Mouse (Mus musculus): ENCODE results near the gene Dock11.

Dock11 gene

DNA sequence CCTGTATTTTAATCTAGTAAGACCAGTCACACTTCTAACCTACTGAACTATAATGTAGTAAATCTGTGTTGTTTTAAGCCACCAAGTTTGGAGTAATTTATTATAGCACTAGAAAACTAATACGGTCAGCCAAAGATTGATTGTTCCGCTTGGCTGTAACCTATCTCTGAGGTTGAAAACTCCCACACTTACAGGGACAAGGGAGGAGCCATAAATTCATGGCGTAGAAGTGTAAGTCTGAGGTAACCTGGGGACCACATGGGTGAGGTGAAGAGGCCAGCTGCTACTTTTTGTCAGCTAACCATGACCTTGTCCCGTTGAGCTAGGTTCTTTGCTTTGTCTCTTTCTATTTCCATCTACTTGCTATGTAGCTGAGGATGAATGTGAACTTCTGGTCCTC, 61.5 kb downstream of the Dock11 start:
- CTCF ChIA-PET = no interaction called here

GRCm38 (mm10) chrX:35951945-35952344, 63.3 kb downstream of the Dock11 start:
- CTCF ChIA-PET = no interaction called here

DNA sequence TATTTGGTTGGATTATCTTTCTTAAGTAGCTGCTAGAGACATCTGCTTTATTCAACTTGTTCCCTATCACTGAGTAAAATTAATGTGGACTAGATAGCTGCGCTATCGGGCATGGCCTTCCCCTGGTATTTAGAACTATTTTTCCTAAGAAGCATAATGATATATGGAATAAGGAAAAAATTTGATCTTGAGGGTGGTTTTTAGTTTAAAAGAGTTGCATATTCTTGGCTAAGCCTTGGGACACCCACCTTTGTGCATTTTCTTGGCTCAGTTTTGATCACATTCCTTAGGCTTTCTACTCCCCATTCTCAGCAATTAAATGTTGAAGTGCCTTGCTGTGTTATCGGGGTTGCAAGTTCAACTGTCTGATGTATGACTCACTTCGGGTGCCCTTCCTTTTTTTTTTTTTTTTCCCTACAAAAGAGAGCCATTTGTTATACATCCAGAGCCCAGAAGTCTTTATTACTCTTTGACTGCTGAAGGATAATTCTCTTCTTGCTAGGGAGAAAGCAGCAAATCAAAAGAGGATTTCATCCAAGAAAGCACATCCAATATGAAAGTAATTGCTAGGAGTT, 64.0 kb downstream of the Dock11 start:
- CTCF ChIA-PET = no interaction called here

GRCm38 (mm10) chrX:35956236-35956635, 67.6 kb downstream of the Dock11 start:
- CTCF ChIA-PET = no interaction called here

DNA sequence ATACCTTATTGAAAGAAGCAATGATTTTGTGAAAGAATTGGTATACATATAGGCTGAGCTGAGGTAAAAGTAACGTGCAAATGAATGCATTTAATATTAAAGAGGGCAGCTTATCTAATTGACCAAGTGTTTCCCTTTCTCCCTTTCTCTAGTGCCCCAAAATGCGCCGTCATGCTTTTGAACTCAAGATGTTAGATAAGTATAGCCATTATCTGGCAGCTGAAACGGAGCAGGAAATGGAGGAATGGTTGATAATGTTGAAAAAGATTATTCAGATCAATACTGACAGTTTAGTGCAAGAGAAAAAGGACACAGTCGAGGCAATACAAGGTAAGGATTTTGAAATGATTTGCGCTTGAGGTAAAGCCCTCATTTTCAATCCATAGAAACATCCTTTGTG, 74.5 kb downstream of the Dock11 start:
- CTCF ChIA-PET = no interaction called here

- CTCF ChIA-PET = no interaction called here
Observed at GRCm38 (mm10) chrX:35969276-35969675, 80.6 kb downstream of the Dock11 start.

DNA sequence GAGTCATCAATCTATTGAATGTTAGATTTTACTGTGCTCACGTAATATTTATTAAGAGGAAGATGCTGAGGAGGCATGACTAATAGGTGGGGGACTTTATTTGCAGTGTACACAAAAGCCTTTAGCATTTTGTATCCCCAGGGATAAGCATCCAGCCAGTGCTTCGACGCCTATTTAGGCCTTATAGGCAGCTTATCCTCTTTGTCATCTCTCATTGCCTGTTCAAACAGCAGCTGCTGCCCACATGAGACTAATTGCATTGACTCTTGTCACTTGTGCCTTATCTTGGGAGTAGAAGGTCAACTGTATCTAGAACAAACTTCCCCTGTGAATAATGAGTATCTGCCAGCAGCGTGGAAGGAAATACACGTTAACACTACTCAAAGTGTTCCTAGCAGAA, 88.0 kb downstream of the Dock11 start:
- CTCF ChIA-PET = no interaction called here

DNA sequence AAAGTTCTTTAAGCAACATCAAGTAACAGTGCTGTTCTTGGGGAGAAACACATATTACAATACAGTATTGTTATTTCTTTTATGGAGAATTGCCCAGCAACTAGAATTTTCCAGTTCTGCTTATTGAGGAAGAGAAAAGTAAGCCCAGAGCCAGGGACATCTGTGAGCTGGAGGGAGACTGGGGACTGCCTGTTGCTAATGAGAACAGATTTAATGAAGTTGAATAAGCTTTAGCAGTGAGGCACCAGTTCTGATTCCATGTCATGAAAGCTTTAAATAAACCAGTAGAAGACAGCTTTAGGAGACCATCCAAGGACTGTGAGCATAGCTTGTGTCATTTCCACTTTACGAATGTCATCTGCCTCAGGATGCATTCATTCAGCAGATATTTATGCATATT, 99.3 kb downstream of the Dock11 start:
- CTCF ChIA-PET = no interaction called here

GRCm38 (mm10) chrX:35990508-35991095, 102.0 kb downstream of the Dock11 start:
- CTCF ChIA-PET = no interaction called here

DNA sequence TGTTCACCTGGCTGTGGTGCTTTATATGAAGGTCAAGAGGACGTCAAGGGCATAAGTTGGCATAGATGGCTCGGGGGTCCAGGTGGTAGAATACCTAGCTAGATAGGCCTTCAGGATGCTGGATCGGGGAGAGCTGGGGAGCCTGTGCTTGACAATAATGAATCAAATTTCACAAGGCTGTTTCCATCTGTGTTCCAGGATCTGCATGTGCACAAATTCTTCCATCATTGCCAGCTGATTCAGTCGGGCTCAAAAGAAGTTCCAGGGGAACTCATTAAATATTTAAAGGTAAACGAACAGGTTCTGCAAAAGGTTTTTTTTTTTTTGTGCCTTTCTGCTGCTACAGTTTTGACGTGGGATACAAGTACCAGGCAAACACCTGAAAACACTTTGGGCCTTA, 105.6 kb downstream of the Dock11 start:
- CTCF ChIA-PET = no interaction called here

DNA sequence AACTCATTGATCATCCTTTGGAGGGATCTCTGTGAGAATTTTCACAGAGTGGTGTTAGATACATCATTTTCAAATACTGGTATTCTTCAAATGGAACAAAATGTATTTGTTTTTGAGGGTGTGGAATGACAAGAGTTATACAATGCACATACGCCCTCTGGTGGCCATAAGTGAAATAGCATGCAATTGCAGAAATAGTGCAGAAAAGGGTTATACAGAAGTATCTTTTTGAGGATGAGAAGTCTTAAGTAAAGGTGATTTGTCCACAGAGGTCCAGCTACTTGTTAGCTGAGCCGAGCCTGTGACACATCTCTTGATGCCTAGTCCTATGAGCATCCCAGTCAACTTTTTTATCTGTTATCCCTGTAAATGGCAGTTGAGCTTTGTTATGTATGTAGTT, 108.4 kb downstream of the Dock11 start:
- CTCF ChIA-PET = no interaction called here

GRCm38 (mm10) chrX:35997793-35998419, 109.3 kb downstream of the Dock11 start:
- CTCF ChIA-PET = interaction anchor here (0.6 kb wide), 2 partner anchors 19 to 163 kb away, joined by 3 to 5 read pairs; no protein-coding TSS in a partner anchor

DNA sequence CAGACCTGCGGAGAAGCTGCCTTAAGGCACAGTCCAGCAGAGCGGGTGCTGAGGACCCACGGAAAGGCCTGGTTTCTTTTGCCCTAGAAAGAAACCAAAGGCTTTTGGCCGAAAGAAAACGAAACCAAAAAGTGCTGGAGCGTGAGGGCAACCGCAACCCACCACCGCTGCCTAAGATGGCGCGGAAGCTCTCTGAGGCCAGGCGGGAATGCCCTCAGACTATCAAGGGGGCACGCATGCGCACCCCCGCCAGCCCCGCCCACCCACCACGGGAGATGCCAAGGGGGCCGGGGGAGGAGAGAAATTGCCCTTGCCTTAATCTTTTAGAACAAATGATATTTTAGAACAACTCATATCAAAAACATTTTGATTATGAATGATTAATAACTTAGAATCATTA, 137.0 kb downstream of the Dock11 start:
- CTCF ChIA-PET = no interaction called here

DNA sequence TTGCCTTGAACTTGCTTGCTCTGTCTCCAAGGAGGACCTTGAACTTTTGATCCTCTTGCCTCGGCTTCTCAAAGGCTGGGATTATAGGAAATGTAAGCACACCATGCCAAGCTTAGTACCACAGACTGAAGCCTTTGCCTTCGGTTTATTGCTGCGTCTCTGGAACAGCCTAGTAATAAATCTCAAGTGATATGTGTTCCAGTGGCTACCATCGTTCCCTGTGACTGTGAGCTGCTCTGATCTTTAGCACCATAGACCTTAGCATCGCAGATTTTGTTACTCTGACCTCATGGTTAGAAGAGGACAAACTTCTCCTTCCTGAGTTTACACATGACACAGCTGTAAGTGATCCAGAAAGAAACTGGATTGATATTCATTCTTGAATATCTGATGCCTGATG, 142.5 kb downstream of the Dock11 start:
- CTCF ChIA-PET = no interaction called here

DNA sequence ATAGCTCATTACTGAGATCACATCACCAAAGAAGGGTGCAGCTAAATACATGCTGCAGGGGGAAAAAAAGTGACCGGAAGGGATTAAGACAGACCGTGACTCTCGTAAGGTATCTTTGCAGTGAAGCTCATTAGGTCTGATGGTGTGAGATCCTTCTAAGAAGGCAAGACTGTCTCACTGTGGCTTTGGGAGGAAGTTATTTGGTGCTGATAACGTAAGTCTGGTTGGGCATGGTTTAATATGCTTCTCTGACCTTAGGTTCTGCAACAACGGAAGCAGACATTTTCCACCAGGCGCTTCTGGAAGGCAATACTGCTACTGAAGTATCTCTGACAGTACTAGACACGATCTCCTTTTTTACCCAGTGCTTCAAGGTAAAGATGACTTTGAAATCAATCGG, 145.4 kb downstream of the Dock11 start:
- CTCF ChIA-PET = no interaction called here

GRCm38 (mm10) chrX:36045731-36046130, 157.1 kb downstream of the Dock11 start:
- CTCF ChIA-PET = no interaction called here

GRCm38 (mm10) chrX:36047451-36047850, 158.8 kb downstream of the Dock11 start:
- CTCF ChIA-PET = no interaction called here

- CTCF ChIA-PET = no interaction called here
Observed at GRCm38 (mm10) chrX:36050312-36050711, 161.7 kb downstream of the Dock11 start.

DNA sequence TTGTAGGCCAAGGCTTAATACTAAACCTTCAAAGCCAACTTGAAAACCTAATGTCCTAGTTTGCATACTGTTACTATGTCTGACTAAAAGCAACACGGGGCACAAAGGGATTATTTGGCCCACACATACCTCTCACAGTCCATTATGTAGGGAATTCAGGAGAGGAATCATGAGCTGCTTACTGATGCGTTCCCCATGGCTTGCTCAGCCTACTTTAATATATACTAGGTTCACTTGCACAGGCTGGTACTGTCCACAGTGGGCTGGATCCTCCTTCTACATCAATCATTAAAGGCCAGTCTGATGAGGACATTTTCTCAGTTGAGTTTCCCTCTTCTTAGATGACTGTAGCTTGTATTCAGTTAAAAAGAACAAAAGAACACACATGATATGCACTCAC, 185.4 kb downstream of the Dock11 start:
- CTCF ChIA-PET = no interaction called here

DNA sequence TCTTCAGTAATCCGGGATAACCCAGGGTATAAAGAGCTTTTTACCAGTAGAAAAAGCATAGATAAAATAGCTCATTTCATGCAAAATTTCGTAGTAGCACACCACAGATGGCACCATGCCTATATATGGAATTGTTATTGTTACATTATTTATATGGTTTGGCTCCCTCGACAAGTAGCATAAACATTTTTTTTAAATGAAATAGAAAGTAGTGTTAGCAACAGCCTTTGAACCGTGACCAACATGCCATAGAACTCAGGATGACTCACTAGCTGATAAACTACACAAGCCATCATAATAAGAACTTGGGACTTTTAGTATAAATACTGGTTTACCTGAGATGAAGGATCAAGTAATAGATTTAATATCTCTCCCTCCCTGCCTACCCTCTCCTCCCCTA, 188.5 kb downstream of the Dock11 start:
- CTCF ChIA-PET = no interaction called here

DNA sequence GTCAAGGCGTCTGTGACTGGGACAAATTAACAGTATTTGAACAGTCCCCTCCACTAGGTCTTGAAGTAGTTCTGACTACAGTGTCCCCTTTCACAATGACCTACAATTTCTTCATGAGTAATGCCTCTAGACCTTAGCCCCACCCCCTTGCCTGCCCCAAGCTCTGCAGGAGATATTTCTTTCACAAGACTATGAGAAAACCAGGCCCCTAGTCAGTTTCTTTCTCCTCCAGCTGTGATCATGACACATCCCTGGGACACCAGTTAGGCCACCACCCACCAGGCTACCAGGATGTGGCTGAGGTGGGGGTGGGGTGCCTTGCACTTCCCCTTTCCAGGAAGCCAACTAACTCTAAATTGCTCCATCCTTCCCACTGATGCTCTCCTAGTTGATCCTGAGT, 194.3 kb downstream of the Dock11 start:
- CTCF ChIA-PET = no interaction called here

- CTCF ChIA-PET = no interaction called here
Observed at GRCm38 (mm10) chrX:36088464-36089256, 200.0 kb downstream of the Dock11 start.

DNA sequence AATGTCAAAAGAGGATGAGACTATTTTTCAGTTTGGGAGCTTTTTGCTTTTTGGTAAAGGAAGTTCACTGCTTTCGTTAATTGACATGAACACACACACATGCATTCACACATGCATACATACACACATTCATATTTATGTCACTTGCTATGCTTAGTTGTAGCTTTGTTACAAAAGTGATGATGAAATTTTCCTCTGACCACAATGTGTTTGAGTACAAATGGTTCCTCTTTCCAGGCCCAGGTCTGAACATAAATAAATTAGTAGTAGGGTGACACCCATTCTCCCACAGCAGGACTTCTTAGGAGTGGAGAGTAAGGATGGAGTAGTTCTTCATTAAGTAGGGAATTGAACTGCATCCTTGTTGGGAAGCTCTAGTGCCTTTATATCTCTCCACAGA, 212.3 kb downstream of the Dock11 start:
- CTCF ChIA-PET = no interaction called here
